ENCODE assay signal across 12 mouse cellular contexts in genomic region chr7:136825647-136826046, GRCm38 (mm10).
A peak's percentile ranks its signal among the peaks of the same experiment; 100 is the strongest.
DNase-seq lines count a peak whose midpoint lies in the region; ATAC-seq and TF ChIP-seq lines count a peak whose summit lies in the region.
"Had no signal": no experiment of that assay in that cellular context is flagged by ENCODE, and none has a peak within 500 bp of the region (broad histone marks: within the 10 kb centered on the region; RNA-seq: fewer than 3 reads in every experiment).

No protein-coding gene starts in this region.

- H3K27ac ChIP-seq in heart, embryonic 12.5 days (ENCODE audit: poor library complexity, severe bottlenecking): no peak overlapping the region
- H3K27ac ChIP-seq in embryonic facial prominence, embryonic 14.5 days (replicated peaks; ENCODE audit: low read depth, low read length): no peak overlapping the region
- no peak overlapping the region for H3K27ac ChIP-seq in limb, embryonic 12.5 days

- no peaks in the 10 kb centered on the region for H3K36me3 ChIP-seq in heart, embryonic 12.5 days
- no peaks in the 10 kb centered on the region for H3K36me3 ChIP-seq in E14TG2a.4 (ENCODE audit: insufficient read depth, low read length)
- H3K36me3 ChIP-seq in embryonic facial prominence, embryonic 14.5 days (ENCODE audit: control insufficient read depth, insufficient read depth, low read length): no peaks in the 10 kb centered on the region
- no peaks in the 10 kb centered on the region for H3K36me3 ChIP-seq in limb, embryonic 12.5 days

- 29% methylated on average over 16 of the region's 16 CpGs for WGBS in heart, embryonic 12.5 days
- WGBS in embryonic facial prominence, embryonic 14.5 days: 12% methylated on average over 16 of the region's 16 CpGs
- WGBS in limb, embryonic 12.5 days: 14% methylated on average over 16 of the region's 16 CpGs

- H3K9ac ChIP-seq in heart, embryonic 12.5 days: no peak overlapping the region
- peak overlapping the region; percentile 20; the same call in 1 of the 2 replicates for H3K9ac ChIP-seq in embryonic facial prominence, embryonic 14.5 days (ENCODE audit: low read depth, low read length)
- peak overlapping the region; percentile 27; the same call in 1 of the 2 replicates for H3K9ac ChIP-seq in limb, embryonic 12.5 days (replicated peaks)

- H3K4me2 ChIP-seq in heart, embryonic 12.5 days: peak overlapping the region; percentile 43
- H3K4me2 ChIP-seq in embryonic facial prominence, embryonic 14.5 days (ENCODE audit: low read depth, low read length): peak overlapping the region; percentile 44
- H3K4me2 ChIP-seq in limb, embryonic 12.5 days: peak overlapping the region; percentile 51

- no peak for ATAC-seq in heart, embryonic 12.5 days (ENCODE audit: insufficient number of reproducible peaks, low FRiP score)
- ATAC-seq in embryonic facial prominence, embryonic 14.5 days (ENCODE audit: low read depth): 0 out of 2 replicates have a peak, but pooled peaks have one; percentile 55
- ATAC-seq in limb, embryonic 12.5 days (ENCODE audit: insufficient number of reproducible peaks, insufficient read depth, low FRiP score, low TSS enrichment, low read depth): no peak

- intact Hi-C loops in heart, postnatal 25 days (cut with DNase I): no loop called here
- intact Hi-C loops in left cerebral cortex, postnatal 36 days (cut with DNase I): loop anchor here (10.0 kb wide), 1 partner anchor 489 kb away; the partner anchor contains the start of gene Ebf3

- H3K4me1 ChIP-seq in heart, embryonic 12.5 days (replicated peaks): no peaks in the 10 kb centered on the region
- H3K4me1 ChIP-seq in E14TG2a.4 (replicated peaks; ENCODE audit: low read depth, low read length): peaks cover 12% of the 10 kb centered on the region; the same call in 1 of the 2 replicates
- H3K4me1 ChIP-seq in embryonic facial prominence, embryonic 14.5 days (ENCODE audit: control insufficient read depth, insufficient read depth, low read length): peaks cover 15% of the 10 kb centered on the region
- H3K4me1 ChIP-seq in limb, embryonic 12.5 days (replicated peaks): peaks cover 35% of the 10 kb centered on the region

- no peak for DNase-seq in heart, postnatal 25 days (ENCODE audit: low spot score)
- peak; percentile 34 for DNase-seq in embryonic facial prominence, embryonic 14.5 days (ENCODE audit: low spot score)
- no peak for DNase-seq in frontal cortex, postnatal 25 days (ENCODE audit: low spot score in 2 of 2)
- DNase-seq in cerebellum, adult 8-10 months: no peak
- no peak for DNase-seq in left cerebral cortex, postnatal 36 days (ENCODE audit: low spot score in 2 of 2)
- DNase-seq: adrenal gland, adult 2 months; cerebellum, postnatal 14 days; gastrocnemius, postnatal 14 days; lung, adult 2 months had no signal

- H3K27me3 ChIP-seq in heart, embryonic 12.5 days (replicated peaks): 0 out of 2 replicates have a peak, but pooled peaks cover 4% of the 10 kb centered on the region
- peaks cover 19% of the 10 kb centered on the region for H3K27me3 ChIP-seq in E14TG2a.4 (ENCODE audit: insufficient read depth, low read length)
- H3K27me3 ChIP-seq in embryonic facial prominence, embryonic 14.5 days (replicated peaks; ENCODE audit: control insufficient read depth, insufficient read depth, low read length): no peaks in the 10 kb centered on the region; the same call in 1 of the 2 replicates
- peaks cover 25% of the 10 kb centered on the region for H3K27me3 ChIP-seq in limb, embryonic 12.5 days

- H3K9me3 ChIP-seq in heart, embryonic 12.5 days (replicated peaks): no peaks in the 10 kb centered on the region
- H3K9me3 ChIP-seq in E14TG2a.4 (ENCODE audit: low read length): no peaks in the 10 kb centered on the region
- no peaks in the 10 kb centered on the region for H3K9me3 ChIP-seq in embryonic facial prominence, embryonic 14.5 days (ENCODE audit: control insufficient read depth, low read length)
- H3K9me3 ChIP-seq in limb, embryonic 12.5 days: no peaks in the 10 kb centered on the region

- H3K4me3 ChIP-seq in heart, embryonic 12.5 days: 0 out of 2 replicates have a peak overlapping the region, but pooled peaks have one; percentile 4
- H3K4me3 ChIP-seq in E14TG2a.4 (replicated peaks; ENCODE audit: low read length): peak overlapping the region; percentile 39; the same call in 1 of the 2 replicates
- peak overlapping the region; percentile 20 for H3K4me3 ChIP-seq in embryonic facial prominence, embryonic 14.5 days (ENCODE audit: low read depth, low read length)
- peak overlapping the region; percentile 21 for H3K4me3 ChIP-seq in limb, embryonic 12.5 days (replicated peaks)

- TF ChIP-seq CTCF in E14TG2a.4 (conservative IDR thresholded peaks at IDR 0.05; ENCODE audit: low read length): no peak
